Mouse (Mus musculus) adipose tissue, adult 10 weeks (tissue): ENCODE data around the gene Asb16. TPM values are rescaled to one million over a fixed set of nuclear protein-coding genes. Genes with fewer than 3 reads are reported as not detected.

Experiments
- polyA plus RNA-seq: library from polyadenylated mRNA; stranded (reverse); fragments of 350-450 nt; fragmentation: Illumina TruSeq; extraction: RNeasy Lipid Tissue Mini Kit (QIAGEN cat#74804); gene quantifications from one replicate; pipeline ENCODE4 v1.2.3, GENCODE M21; 2014; ENCODE audit warnings: low read depth, low replicate concordance

Gene Asb16
- 2.2 TPM for polyA plus RNA-seq

GRCm38 (mm10) chr11:102268520-102269244 lies at the start of gene Asb16:
TSS of gene Asb16 (plus strand) at chr11:102268743.

GRCm38 (mm10) chr11:102230006-102230741 lies 38.4 kb upstream of the Asb16 start, which contains the start of gene Hdac5:
TSS of gene Hdac5 (minus strand) at chr11:102230166.

GRCm38 (mm10) chr11:102248630-102249230 lies 19.8 kb upstream of the Asb16 start, which contains the start of gene BC030867:
TSS of gene BC030867 (plus strand) at chr11:102248882.

GRCm38 (mm10) chr11:102284501-102285094 lies 16.1 kb downstream of the Asb16 start, which contains the start of gene Tmub2:
TSS of gene Tmub2 (plus strand) at chr11:102284931.

DNA sequence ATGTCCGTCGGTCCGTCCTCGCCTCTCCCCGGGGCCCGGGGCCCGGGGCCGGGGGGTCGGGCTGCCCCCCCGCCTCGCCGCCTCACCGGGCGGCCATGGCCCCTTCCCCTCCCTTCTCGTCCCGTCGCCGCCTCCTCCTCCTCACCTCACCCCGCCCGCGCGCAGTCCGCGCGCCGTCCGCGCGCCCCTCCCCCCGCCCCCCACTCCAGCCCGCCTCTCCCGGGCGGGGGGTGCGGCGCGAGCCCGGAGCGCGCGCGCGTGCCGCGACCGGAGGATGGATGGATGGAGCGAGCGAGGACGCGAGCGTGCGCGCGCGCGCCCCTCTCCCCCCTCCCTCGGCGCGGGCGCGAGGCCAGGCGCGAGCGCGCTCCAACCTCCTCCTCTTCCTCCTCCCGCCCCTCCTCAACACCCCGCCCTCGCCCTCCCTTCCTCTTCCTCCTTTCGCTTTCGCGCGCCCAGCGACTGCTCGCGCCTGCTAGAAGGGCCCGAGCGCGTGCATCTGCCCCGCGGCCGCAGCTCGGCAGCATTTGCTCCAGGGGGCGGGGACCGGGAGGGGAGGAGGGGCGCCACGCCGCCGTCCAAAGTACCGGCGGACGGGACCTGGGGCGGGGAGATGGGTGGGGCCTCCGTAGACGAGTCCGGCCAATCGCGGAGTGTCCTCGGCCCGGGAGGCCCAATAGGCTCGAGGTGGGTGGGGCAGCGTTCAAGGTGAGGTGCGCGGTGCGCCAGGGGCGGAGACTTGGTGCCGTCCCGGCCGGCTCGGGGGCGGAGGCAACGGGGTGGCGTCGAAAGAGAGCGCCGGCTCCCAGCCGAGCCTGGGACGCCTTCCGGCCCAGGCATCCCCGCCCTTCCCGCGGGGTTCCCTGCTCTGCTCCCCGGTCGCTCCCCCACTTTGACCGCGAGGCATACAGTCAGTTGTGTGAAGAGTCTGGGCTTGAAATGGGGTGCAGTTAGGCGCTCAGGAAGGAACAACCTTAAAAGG lies 28.2 kb downstream of the Asb16 start, which contains the start of gene Atxn7l3:
TSS of gene Atxn7l3 (minus strand) at position 141 of the 982 bp plus-strand sequence.

DNA sequence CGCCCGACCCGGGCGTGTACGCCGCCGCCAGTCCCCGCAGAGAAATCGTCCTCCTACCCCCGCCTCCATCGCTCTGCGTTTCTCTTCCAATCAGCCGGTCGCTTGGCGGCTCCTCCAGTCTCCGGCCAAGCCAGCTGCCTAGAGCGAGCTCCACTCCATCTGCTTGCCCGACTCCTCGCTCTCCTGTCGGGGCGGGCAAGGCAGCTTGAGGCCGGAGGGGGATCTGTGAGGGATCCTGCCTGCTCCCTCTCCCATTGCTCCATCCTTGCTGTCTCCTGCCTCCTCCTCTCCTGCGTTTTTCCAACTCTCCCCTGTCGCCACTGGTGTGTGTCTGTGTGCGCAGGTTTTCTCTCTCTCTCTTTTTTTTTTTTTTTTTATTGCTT lies 50.9 kb downstream of the Asb16 start, which contains the start of gene Ubtf:
TSS of gene Ubtf (minus strand) at position 333 of the 383 bp plus-strand sequence.

Other genes with a start within 250 kb of the Asb16 start
- gene Mpp3, start 240.3 kb upstream of the Asb16 start, polyA plus RNA-seq = 21.9 TPM
- 59.1 TPM for gene Cd300lg, start 227.2 kb upstream of the Asb16 start, polyA plus RNA-seq
- gene Mpp2, start 180.2 kb upstream of the Asb16 start, polyA plus RNA-seq = 41.1 TPM
- gene Ppy, start 167.4 kb upstream of the Asb16 start, polyA plus RNA-seq = 27.9 TPM
- not detected for gene Pyy, start 160.9 kb upstream of the Asb16 start, polyA plus RNA-seq
- 1.8 TPM for gene Nags, start 123.2 kb upstream of the Asb16 start, polyA plus RNA-seq
- 13.5 TPM for gene Tmem101, start 112.3 kb upstream of the Asb16 start, polyA plus RNA-seq
- gene Lsm12, start 83.4 kb upstream of the Asb16 start, polyA plus RNA-seq = 29.4 TPM
- gene G6pc3, start 79.1 kb upstream of the Asb16 start, polyA plus RNA-seq = 69.1 TPM
- gene Hdac5, start 38.6 kb upstream of the Asb16 start, polyA plus RNA-seq = 67.5 TPM
- gene BC030867, start 19.9 kb upstream of the Asb16 start, polyA plus RNA-seq = 0.57 TPM
- gene Tmub2, start 16.2 kb downstream of the Asb16 start, polyA plus RNA-seq = 43.3 TPM
- 34.5 TPM for gene Atxn7l3, start 27.9 kb downstream of the Asb16 start, polyA plus RNA-seq
- 77.3 TPM for gene Ubtf, start 51.0 kb downstream of the Asb16 start, polyA plus RNA-seq
- 0.06 TPM for gene Slc4a1, start 97.5 kb downstream of the Asb16 start, polyA plus RNA-seq
- 1.8 TPM for gene Rundc3a, start 124.7 kb downstream of the Asb16 start, polyA plus RNA-seq
- gene Slc25a39, start 139.2 kb downstream of the Asb16 start, polyA plus RNA-seq = 157 TPM
- gene Grn, start 161.6 kb downstream of the Asb16 start, polyA plus RNA-seq = 237 TPM
- gene Fam171a2, start 178.9 kb downstream of the Asb16 start, polyA plus RNA-seq = 14.8 TPM
- gene Itga2b, start 201.4 kb downstream of the Asb16 start, polyA plus RNA-seq = 18.7 TPM